Mouse (Mus musculus): Measurements from ENCODE around the gene Etfdh. TPM values are rescaled to one million over a fixed set of nuclear protein-coding genes. Genes with fewer than 3 reads are reported as not detected.

The Etfdh gene
- polyA plus RNA-seq, 1 experiment from 2014 or later = 56.8 TPM

GRCm38 (mm10) chr3:79628561-79629415, 512 bp downstream of the Etfdh start, which contains the start of gene 4930579G24Rik:
Gene 4930579G24Rik (plus strand): TSS chr3:79629079.
- H3K4me3 ChIP-seq (ENCODE audit: low read depth, low read length) = peak within 1 kb of the TSS; percentile 91
- peaks cover 9% of the 10 kb centered on the region for H3K4me1 ChIP-seq (ENCODE audit: control insufficient read depth, low read depth, low read length)
- no peaks in the 10 kb centered on the region for H3K27me3 ChIP-seq (ENCODE audit: control insufficient read depth, insufficient read depth, low read depth, low read length)
- H3K4me2 ChIP-seq (ENCODE audit: low read depth, low read length) = peak within 1 kb of the TSS; percentile 89
- ATAC-seq (ENCODE audit: low read depth) = peak; percentile 98
- H3K9me3 ChIP-seq (replicated peaks; ENCODE audit: control insufficient read depth, low read length) = no peaks in the 10 kb centered on the region; the same call in 1 of the 2 replicates
- WGBS (ENCODE audit: insufficient replicate concordance) = under 1% methylated on average over 60 of the region's 60 CpGs
- H3K36me3 ChIP-seq (ENCODE audit: control insufficient read depth, insufficient read depth) = peaks cover 20% of the 10 kb centered on the region
- H3K27ac ChIP-seq (ENCODE audit: low read length) = peak within 1 kb of the TSS; percentile 90
- H3K9ac ChIP-seq (ENCODE audit: low read depth, low read length) = peak within 1 kb of the TSS; percentile 93

DNA sequence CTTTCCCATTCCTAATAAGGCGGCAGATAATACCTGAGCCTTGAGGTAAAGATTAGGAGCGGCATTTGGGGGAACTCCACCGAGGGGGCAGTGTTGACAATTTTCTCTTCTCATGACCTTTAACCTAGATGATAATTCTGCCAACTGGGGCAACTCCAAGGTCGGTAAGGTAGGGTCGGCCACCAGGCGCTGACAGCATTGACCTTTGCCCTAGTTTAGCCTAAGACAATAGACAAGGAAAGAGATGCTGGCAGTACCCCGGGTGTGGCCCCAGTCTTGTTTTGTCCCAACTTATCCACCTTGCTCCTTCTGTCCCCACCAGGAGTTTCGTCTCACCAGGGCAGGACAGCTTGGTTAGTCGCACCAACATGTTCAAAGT, 1.1 kb downstream of the Etfdh start:
- peak; percentile 1 for ATAC-seq (ENCODE audit: low read depth)
- Histone ChIP-seq H3K4me1 (ENCODE audit: control insufficient read depth, low read depth, low read length) (peaks cover 9% of the 10 kb centered on the region), H3K27ac (ENCODE audit: low read length) (peak overlapping the region; percentile 90), H3K36me3 (ENCODE audit: control insufficient read depth, insufficient read depth) (peaks cover 15% of the 10 kb centered on the region), H3K27me3 (ENCODE audit: control insufficient read depth, insufficient read depth, low read depth, low read length) (no peaks in the 10 kb centered on the region), H3K4me3 (ENCODE audit: low read depth, low read length) (peak overlapping the region; percentile 91), H3K4me2 (ENCODE audit: low read depth, low read length) (peak overlapping the region; percentile 74), H3K9me3 (replicated peaks; ENCODE audit: control insufficient read depth, low read length) (no peaks in the 10 kb centered on the region), H3K9ac (ENCODE audit: low read depth, low read length) (peak overlapping the region; percentile 76)
- WGBS (ENCODE audit: insufficient replicate concordance) = under 1% methylated on average over 9 of the region's 9 CpGs

DNA sequence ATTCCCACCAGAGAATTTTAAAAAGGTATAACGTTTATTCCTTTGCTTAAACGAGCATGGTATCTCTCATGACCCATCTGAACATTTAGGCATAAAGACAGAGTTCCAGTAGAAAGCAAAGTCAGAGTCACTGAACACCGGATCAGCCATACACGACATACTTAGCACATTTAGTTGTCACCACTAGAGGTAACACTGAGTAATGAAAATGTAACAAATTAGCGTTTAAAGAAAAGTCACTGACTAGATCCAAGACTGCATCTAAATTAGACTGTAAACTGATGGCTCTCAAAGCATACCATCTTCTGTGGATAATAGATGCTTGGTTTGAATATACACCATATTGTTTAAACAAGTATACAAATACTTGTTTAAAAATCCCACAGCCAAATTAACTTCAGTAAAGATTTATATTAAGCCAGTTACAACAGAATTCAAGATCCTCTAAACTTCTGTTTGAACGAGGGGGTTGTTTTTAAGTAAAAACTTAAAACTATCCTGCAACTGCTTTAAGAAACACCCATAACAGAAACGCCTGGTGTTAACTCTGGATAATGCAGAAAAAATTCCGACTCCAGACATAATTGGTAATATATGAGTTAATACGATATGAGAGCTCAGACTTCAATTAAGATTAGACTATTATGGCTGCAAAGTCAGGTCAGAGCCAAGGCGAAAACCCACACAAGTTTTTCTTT, 1.7 kb downstream of the Etfdh start:
- Histone ChIP-seq H3K9ac (ENCODE audit: low read depth, low read length) (peak overlapping the region; percentile 76), H3K27me3 (ENCODE audit: control insufficient read depth, insufficient read depth, low read depth, low read length) (no peaks in the 10 kb centered on the region), H3K4me1 (ENCODE audit: control insufficient read depth, low read depth, low read length) (peaks cover 9% of the 10 kb centered on the region), H3K27ac (ENCODE audit: low read length) (peak overlapping the region; percentile 90), H3K9me3 (replicated peaks; ENCODE audit: control insufficient read depth, low read length) (no peaks in the 10 kb centered on the region), H3K36me3 (ENCODE audit: control insufficient read depth, insufficient read depth) (peaks cover 12% of the 10 kb centered on the region), H3K4me2 (ENCODE audit: low read depth, low read length) (peak overlapping the region; percentile 74), H3K4me3 (ENCODE audit: low read depth, low read length) (peak overlapping the region; percentile 91)
- ATAC-seq (ENCODE audit: low read depth) = no peak
- WGBS (ENCODE audit: insufficient replicate concordance) = 9% methylated on average over 10 of the region's 10 CpGs

DNA sequence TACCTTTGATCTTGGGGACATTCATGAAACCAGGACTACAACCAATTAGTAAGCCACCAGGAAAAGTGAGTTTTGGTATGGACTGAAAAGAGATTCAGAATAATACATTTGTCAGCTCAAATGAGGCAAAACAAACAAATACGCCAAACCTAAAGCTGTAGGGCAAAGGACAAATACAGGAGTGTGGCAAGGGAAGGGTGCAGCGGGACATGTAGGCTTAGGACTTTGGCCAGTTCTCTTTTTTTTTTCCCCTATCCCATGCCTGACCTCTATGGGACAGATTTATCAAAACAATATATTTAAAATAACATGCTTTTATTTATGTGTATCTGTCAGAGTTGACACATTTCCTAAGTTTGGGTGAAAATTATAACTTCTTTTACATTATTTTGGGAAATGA, 19.4 kb downstream of the Etfdh start:
- no peak overlapping the region for H3K4me2 ChIP-seq (ENCODE audit: low read depth, low read length)
- peaks cover 29% of the 10 kb centered on the region for H3K36me3 ChIP-seq (ENCODE audit: control insufficient read depth, insufficient read depth)
- no peaks in the 10 kb centered on the region for H3K27me3 ChIP-seq (ENCODE audit: control insufficient read depth, insufficient read depth, low read depth, low read length)
- H3K27ac ChIP-seq (ENCODE audit: low read length) = no peak overlapping the region
- no peaks in the 10 kb centered on the region for H3K9me3 ChIP-seq (replicated peaks; ENCODE audit: control insufficient read depth, low read length)
- no peak overlapping the region for H3K4me3 ChIP-seq (ENCODE audit: low read depth, low read length)
- ATAC-seq (ENCODE audit: low read depth) = peak; percentile 54; the same call in 1 of the 2 replicates
- WGBS (ENCODE audit: insufficient replicate concordance) = 73% methylated on average over 2 of the region's 2 CpGs
- H3K4me1 ChIP-seq (ENCODE audit: control insufficient read depth, low read depth, low read length) = no peaks in the 10 kb centered on the region
- H3K9ac ChIP-seq (ENCODE audit: low read depth, low read length) = no peak overlapping the region

DNA sequence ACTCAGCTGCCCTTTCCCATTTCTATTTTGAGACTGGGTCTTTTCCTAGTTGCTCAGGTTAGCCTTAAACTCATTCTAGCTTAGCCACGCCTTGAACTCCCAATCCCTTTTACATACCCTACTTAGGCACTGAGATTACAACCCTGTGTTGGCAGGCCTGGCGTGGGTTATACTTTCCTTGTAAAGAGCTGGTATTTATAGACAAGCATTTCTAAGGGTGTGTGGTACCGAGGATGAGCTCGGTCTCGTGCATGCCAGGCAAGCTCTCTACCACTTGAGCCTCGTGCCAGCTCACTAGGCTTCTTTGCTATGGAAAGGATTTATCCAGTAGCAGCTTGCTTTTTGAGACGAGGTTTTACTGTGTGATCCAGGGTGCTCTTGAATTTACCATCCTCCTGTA, 33.8 kb downstream of the Etfdh start:
- H3K4me2 ChIP-seq (ENCODE audit: low read depth, low read length) = no peak overlapping the region
- H3K9me3 ChIP-seq (replicated peaks; ENCODE audit: control insufficient read depth, low read length) = no peaks in the 10 kb centered on the region
- 77% methylated on average over 7 of the region's 7 CpGs for WGBS (ENCODE audit: insufficient replicate concordance)
- no peak overlapping the region for H3K4me3 ChIP-seq (ENCODE audit: low read depth, low read length)
- H3K36me3 ChIP-seq (ENCODE audit: control insufficient read depth, insufficient read depth) = peaks cover 46% of the 10 kb centered on the region
- no peaks in the 10 kb centered on the region for H3K27me3 ChIP-seq (ENCODE audit: control insufficient read depth, insufficient read depth, low read depth, low read length)
- no peak overlapping the region for H3K27ac ChIP-seq (ENCODE audit: low read length)
- H3K9ac ChIP-seq (ENCODE audit: low read depth, low read length) = no peak overlapping the region
- no peak for ATAC-seq (ENCODE audit: low read depth)
- peaks cover 6% of the 10 kb centered on the region for H3K4me1 ChIP-seq (ENCODE audit: control insufficient read depth, low read depth, low read length)

DNA sequence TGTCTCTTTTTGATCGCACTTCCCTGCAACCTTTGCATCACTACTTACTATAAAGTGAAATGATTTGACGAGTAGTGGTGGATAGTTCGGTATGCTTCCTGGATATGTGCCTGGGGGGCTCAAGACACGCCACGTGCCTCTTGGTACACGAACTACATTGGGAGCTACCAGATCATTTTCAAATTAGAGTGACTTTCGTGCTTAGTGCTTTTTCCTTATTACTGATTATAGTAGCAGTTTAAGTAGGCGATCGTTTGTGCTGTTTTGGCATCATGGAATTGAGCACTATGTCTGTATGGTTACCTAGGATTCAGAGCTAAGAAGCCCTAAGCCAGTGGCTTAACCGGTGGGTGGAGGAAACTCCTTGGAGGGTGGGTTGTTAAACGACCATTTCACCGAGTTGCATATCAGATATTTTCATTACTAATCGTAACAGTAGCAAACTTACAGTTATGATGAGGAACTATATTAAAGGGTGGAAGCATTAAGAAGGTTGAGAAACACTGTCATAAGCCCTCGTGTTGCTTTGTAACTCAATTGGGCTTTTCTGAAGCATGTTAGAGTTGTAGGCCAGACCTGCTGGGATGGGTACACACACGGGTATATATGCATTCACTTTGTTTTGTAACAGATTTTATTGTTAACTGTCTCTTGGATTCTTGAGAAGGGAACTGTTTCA, 37.4 kb downstream of the Etfdh start:
- Histone ChIP-seq H3K36me3 (ENCODE audit: control insufficient read depth, insufficient read depth) (peaks cover 24% of the 10 kb centered on the region), H3K27ac (ENCODE audit: low read length) (peak overlapping the region; percentile 82), H3K4me1 (ENCODE audit: control insufficient read depth, low read depth, low read length) (peaks cover 9% of the 10 kb centered on the region), H3K9ac (ENCODE audit: low read depth, low read length) (peak overlapping the region; percentile 87), H3K9me3 (replicated peaks; ENCODE audit: control insufficient read depth, low read length) (no peaks in the 10 kb centered on the region), H3K27me3 (ENCODE audit: control insufficient read depth, insufficient read depth, low read depth, low read length) (no peaks in the 10 kb centered on the region), H3K4me2 (ENCODE audit: low read depth, low read length) (peak overlapping the region; percentile 77), H3K4me3 (ENCODE audit: low read depth, low read length) (peak overlapping the region; percentile 81)
- WGBS (ENCODE audit: insufficient replicate concordance) = under 1% methylated on average over 15 of the region's 15 CpGs
- no peak for ATAC-seq (ENCODE audit: low read depth)

GRCm38 (mm10) chr3:79590863-79591792, 38.2 kb downstream of the Etfdh start, which contains the start of gene Ppid:
Gene Ppid (plus strand): TSS chr3:79591342.
- 1% methylated on average over 63 of the region's 63 CpGs for WGBS (ENCODE audit: insufficient replicate concordance)
- H3K9ac ChIP-seq (ENCODE audit: low read depth, low read length) = peak within 1 kb of the TSS; percentile 87
- H3K4me3 ChIP-seq (ENCODE audit: low read depth, low read length) = peak within 1 kb of the TSS; percentile 81

GRCm38 (mm10) chr3:79589671-79590070, 39.6 kb downstream of the Etfdh start:
- Histone ChIP-seq H3K36me3 (ENCODE audit: control insufficient read depth, insufficient read depth) (peaks cover 8% of the 10 kb centered on the region; the same call in 1 of the 2 replicates), H3K9ac (ENCODE audit: low read depth, low read length) (no peak overlapping the region), H3K27me3 (ENCODE audit: control insufficient read depth, insufficient read depth, low read depth, low read length) (no peaks in the 10 kb centered on the region), H3K27ac (ENCODE audit: low read length) (no peak overlapping the region), H3K4me2 (ENCODE audit: low read depth, low read length) (no peak overlapping the region), H3K4me1 (ENCODE audit: control insufficient read depth, low read depth, low read length) (peaks cover 10% of the 10 kb centered on the region), H3K9me3 (replicated peaks; ENCODE audit: control insufficient read depth, low read length) (no peaks in the 10 kb centered on the region), H3K4me3 (ENCODE audit: low read depth, low read length) (no peak overlapping the region)
- no peak for ATAC-seq (ENCODE audit: low read depth)
- 73% methylated on average over 2 of the region's 2 CpGs for WGBS (ENCODE audit: insufficient replicate concordance)

More at GRCm38 (mm10) chr3:79590863-79591792, 38.2 kb downstream of the Etfdh start, which contains the start of gene Ppid:
- no peaks in the 10 kb centered on the region for H3K27me3 ChIP-seq (ENCODE audit: control insufficient read depth, insufficient read depth, low read depth, low read length)
- H3K9me3 ChIP-seq (replicated peaks; ENCODE audit: control insufficient read depth, low read length) = no peaks in the 10 kb centered on the region
- peak within 1 kb of the TSS; percentile 82 for H3K27ac ChIP-seq (ENCODE audit: low read length)
- peaks cover 10% of the 10 kb centered on the region for H3K4me1 ChIP-seq (ENCODE audit: control insufficient read depth, low read depth, low read length)
- peaks cover 17% of the 10 kb centered on the region for H3K36me3 ChIP-seq (ENCODE audit: control insufficient read depth, insufficient read depth)
- ATAC-seq (ENCODE audit: low read depth) = peak; percentile 91
- H3K4me2 ChIP-seq (ENCODE audit: low read depth, low read length) = peak within 1 kb of the TSS; percentile 77

All from liver, embryonic 16.5 days (tissue).